Mouse (Mus musculus) myocyte (in vitro differentiated cells): ENCODE measurements around the gene Spata48. TPM values are rescaled to one million over a fixed set of nuclear protein-coding genes. Genes with fewer than 3 reads are reported as not detected.

Experiments
- H3K27me3 ChIP-seq: one replicate; pipeline ENCODE4 v1.6.1; 2011; ENCODE audit not compliant: control insufficient read depth, insufficient read depth, insufficient read length
- H3K36me3 ChIP-seq: one replicate; pipeline ENCODE4 v1.6.1; 2011; ENCODE audit not compliant: control insufficient read depth, insufficient read depth
- H3K4me2 ChIP-seq: one replicate; pipeline ENCODE4 v1.6.1; 2011; ENCODE audit warnings: low read depth, control low read depth
- H3K4me3 ChIP-seq: one replicate; pipeline ENCODE4 v1.5.1; 2011; ENCODE audit warnings: mild to moderate bottlenecking, control low read depth, moderate library complexity
- H3K79me2 ChIP-seq: one replicate; pipeline ENCODE4 v1.6.1; 2011; ENCODE audit not compliant: control insufficient read depth, insufficient read depth
- H3ac ChIP-seq: one replicate; pipeline ENCODE4 v1.6.1; 2011; ENCODE audit not compliant: control insufficient read depth, insufficient read length
- CEBPB ChIP-seq: IDR thresholded peaks from 2 replicates; pipeline ENCODE4 v1.6.1; 2011; ENCODE audit warnings: mild to moderate bottlenecking, moderate library complexity; ENCODE audit not compliant: poor library complexity, insufficient read depth, severe bottlenecking
- E2F4 ChIP-seq: IDR thresholded peaks from one replicate; pipeline ENCODE4 v1.6.1; 2011; ENCODE audit warnings: mild to moderate bottlenecking, control low read depth, moderate library complexity; ENCODE audit not compliant: insufficient read depth
- MAX ChIP-seq: IDR thresholded peaks from one replicate; pipeline ENCODE4 v1.6.1; 2011; ENCODE audit warnings: low read depth, mild to moderate bottlenecking, control low read depth
- MYOD1 ChIP-seq, 3 experiments: IDR thresholded peaks; one replicate each; pipeline ENCODE4 v1.6.1; 2011; ENCODE audit warnings: control low read depth in 2 of 3, low read depth in 2 of 3, mild to moderate bottlenecking in 2 of 3, moderate library complexity in 1 of 3; ENCODE audit not compliant: insufficient read length in 2 of 3, control insufficient read depth in 1 of 3
- MYOG ChIP-seq, 3 experiments: IDR thresholded peaks; one replicate each; pipeline ENCODE4 v1.6.1; 2011; ENCODE audit warnings: control low read depth in 2 of 3, low read depth in 2 of 3, mild to moderate bottlenecking in 2 of 3; ENCODE audit not compliant: insufficient read length in 2 of 3, control insufficient read depth in 1 of 3, insufficient read depth in 1 of 3
- POLR2A ChIP-seq: IDR thresholded peaks from one replicate; pipeline ENCODE4 v1.6.1; 2011; ENCODE audit warnings: low read depth, mild to moderate bottlenecking, control low read depth, moderate library complexity; ENCODE audit not compliant: insufficient read length
- POLR2AphosphoS2 ChIP-seq: IDR thresholded peaks from one replicate; pipeline ENCODE4 v1.6.1; 2011; ENCODE audit warnings: low read depth, control low read depth; ENCODE audit not compliant: insufficient read length
- REST ChIP-seq: IDR thresholded peaks from one replicate; pipeline ENCODE4 v1.6.1; 2011; ENCODE audit warnings: mild to moderate bottlenecking, control low read depth, moderate library complexity; ENCODE audit not compliant: insufficient read depth, insufficient read length
- SRF ChIP-seq: IDR thresholded peaks from one replicate; pipeline ENCODE4 v1.6.1; 2011; ENCODE audit warnings: low read depth; ENCODE audit not compliant: control insufficient read depth, insufficient read length
- TCF12 ChIP-seq: IDR thresholded peaks from one replicate; pipeline ENCODE4 v1.6.1; 2011; ENCODE audit warnings: mild to moderate bottlenecking, control low read depth; ENCODE audit not compliant: poor library complexity, insufficient read depth, severe bottlenecking
- TCF3 ChIP-seq: IDR thresholded peaks from one replicate; pipeline ENCODE4 v1.6.1; 2011; ENCODE audit warnings: low read depth, control low read depth; ENCODE audit not compliant: insufficient read length
- USF1 ChIP-seq: IDR thresholded peaks from one replicate; pipeline ENCODE4 v1.6.1; 2011; ENCODE audit warnings: low read depth, mild to moderate bottlenecking, control low read depth, moderate library complexity
- polyA plus RNA-seq: library from polyadenylated mRNA; unstranded; fragments of >200 nt; fragmentation: generic; extraction: Trizol; gene quantifications from one replicate; pipeline ENCODE4 v1.2.1, GENCODE M21; 2012; ENCODE audit warnings: missing spikeins

The Spata48 gene
- polyA plus RNA-seq = not detected

DNA sequence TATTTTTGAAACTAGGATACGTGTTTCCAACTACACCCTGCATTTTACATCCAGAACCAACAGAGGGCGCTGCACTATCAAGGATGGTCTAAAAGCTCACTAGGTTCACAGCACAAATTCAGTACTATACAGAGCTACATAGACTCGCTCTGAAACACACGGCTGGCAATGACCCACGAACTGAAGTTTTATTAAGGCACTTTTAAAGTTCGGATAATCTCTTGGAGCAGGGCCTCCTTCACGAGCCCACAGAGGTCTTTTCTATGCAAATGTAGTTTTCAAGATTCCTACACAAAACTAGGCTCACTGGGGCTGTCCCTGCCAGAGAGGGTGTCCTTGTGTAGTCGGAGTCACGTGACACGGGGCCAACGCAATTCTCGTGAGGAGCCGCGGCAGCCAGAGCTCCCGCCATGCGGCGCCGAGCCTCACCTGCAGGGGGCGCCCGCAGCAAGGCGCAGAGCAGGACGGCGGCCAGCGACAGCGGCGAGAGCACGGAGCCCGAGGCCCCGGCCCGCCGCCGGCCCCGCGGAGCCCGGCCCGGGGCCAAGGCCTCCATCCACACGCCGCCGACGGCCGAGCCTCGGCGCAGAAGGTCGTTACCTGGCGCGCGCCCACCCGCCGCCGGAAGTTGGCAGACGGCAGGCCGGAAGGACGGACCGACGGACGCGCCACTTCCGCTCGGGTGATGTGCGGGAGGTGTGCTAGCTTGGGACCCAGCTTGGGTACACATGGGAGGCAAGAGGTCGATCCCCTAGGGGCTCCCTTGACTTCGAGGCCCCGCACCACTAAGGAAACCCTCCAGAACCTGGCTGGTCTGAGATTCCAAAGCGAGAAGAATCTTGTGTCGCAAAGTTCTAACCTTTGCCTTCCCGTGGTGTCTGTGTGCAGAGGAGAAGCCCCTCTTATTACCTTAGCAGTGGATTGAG lies at the start of gene Spata48, which contains the start of gene Zpbp:
Spata48 (plus strand) TSS at position 460 of the 926 bp plus-strand sequence.
Zpbp (minus strand) TSS at position 774 of the 926 bp plus-strand sequence.
- H3K4me2 ChIP-seq = no peak within 1 kb of the TSS
- no peaks in the 10 kb centered on the region for H3K36me3 ChIP-seq
- no peak within 1 kb of the TSS for H3ac ChIP-seq
- TF ChIP-seq MYOD1 (IDR thresholded peaks at IDR 0.05; ENCODE audit: control insufficient read depth in 1 of 3, insufficient read length in 2 of 3, low read depth in 2 of 3) (no peak), USF1 (no peak), MAX (no peak), MYOG (IDR thresholded peaks at IDR 0.05; ENCODE audit: control insufficient read depth in 1 of 3, insufficient read depth in 1 of 3, insufficient read length in 2 of 3, low read depth in 2 of 3) (no peak), CEBPB (no peak), TCF12 (no peak), E2F4 (no peak), REST (no peak), POLR2A (no peak), TCF3 (no peak), POLR2AphosphoS2 (no peak), SRF (no peak)
- no peaks in the 10 kb centered on the region for H3K27me3 ChIP-seq
- no peaks in the 10 kb centered on the region for H3K79me2 ChIP-seq
- no peak within 1 kb of the TSS for H3K4me3 ChIP-seq

DNA sequence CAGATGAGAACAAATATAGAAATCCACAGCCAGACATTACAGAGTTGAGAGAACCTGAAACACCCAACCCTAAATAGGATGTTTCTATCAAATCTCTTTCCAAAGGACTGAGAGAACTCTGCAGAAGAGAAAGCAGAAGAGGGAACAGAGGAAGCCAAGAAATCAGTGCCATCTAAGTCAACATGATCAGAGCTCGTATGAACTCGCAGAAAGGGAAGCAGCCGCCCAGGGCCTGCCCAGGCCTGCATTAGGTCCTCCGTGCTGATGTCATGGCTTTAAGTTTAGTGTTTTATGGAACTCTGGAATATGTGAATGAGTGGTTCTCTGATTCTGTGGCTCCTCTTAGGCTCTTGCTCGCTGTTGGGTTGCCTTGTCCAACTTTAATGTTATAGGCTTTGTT lies 47.7 kb upstream of the Spata48 start:
- TF ChIP-seq REST (no peak), USF1 (no peak), MYOD1 (IDR thresholded peaks at IDR 0.05; ENCODE audit: control insufficient read depth in 1 of 3, insufficient read length in 2 of 3, low read depth in 2 of 3) (no peak), MAX (no peak), E2F4 (no peak), POLR2AphosphoS2 (no peak), TCF3 (no peak), MYOG (IDR thresholded peaks at IDR 0.05; ENCODE audit: control insufficient read depth in 1 of 3, insufficient read depth in 1 of 3, insufficient read length in 2 of 3, low read depth in 2 of 3) (no peak), SRF (no peak), TCF12 (no peak), POLR2A (no peak), CEBPB (no peak)
- Histone ChIP-seq H3K4me3 (no peak overlapping the region), H3K79me2 (no peaks in the 10 kb centered on the region), H3ac (no peak overlapping the region), H3K36me3 (no peaks in the 10 kb centered on the region), H3K27me3 (no peaks in the 10 kb centered on the region), H3K4me2 (no peak overlapping the region)

GRCm38 (mm10) chr11:11417356-11417755 lies 44.5 kb upstream of the Spata48 start:
- H3K36me3 ChIP-seq = no peaks in the 10 kb centered on the region
- H3K27me3 ChIP-seq = no peaks in the 10 kb centered on the region
- no peak for TF ChIP-seq POLR2AphosphoS2
- no peak for TF ChIP-seq POLR2A
- TF ChIP-seq REST = no peak
- TF ChIP-seq TCF3 = no peak
- TF ChIP-seq MAX = no peak
- TF ChIP-seq TCF12 = no peak
- TF ChIP-seq E2F4 = no peak
- no peak for TF ChIP-seq MYOD1 (IDR thresholded peaks at IDR 0.05; ENCODE audit: control insufficient read depth in 1 of 3, insufficient read length in 2 of 3, low read depth in 2 of 3)
- TF ChIP-seq USF1 = no peak
- TF ChIP-seq CEBPB = no peak
- TF ChIP-seq SRF = no peak
- no peak for TF ChIP-seq MYOG (IDR thresholded peaks at IDR 0.05; ENCODE audit: control insufficient read depth in 1 of 3, insufficient read depth in 1 of 3, insufficient read length in 2 of 3, low read depth in 2 of 3)
- H3K4me3 ChIP-seq = no peak overlapping the region
- H3K79me2 ChIP-seq = no peaks in the 10 kb centered on the region
- H3ac ChIP-seq = no peak overlapping the region
- H3K4me2 ChIP-seq = no peak overlapping the region

DNA sequence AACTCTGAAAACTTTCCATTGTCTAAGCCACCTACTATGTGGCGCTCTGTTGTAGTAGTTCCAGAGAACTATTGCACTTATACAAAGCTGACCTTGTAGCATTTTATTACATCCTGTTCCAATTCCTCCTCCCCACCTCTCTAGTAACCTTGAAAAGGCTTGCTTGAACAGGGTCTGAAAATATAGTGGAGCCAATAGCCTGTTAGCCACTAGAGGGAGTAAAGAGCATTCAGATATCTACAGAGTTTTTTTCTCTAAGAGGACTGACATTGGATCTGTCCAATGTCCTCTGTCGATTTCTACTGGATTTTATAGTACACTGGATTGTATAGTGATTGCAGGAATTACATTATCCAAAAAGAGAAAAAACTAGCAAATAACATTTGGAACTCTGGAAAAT lies 6.9 kb upstream of the Spata48 start:
- H3K4me2 ChIP-seq = no peak overlapping the region
- TF ChIP-seq CEBPB (no peak), SRF (no peak), E2F4 (no peak), TCF12 (no peak)
- no peak overlapping the region for H3K4me3 ChIP-seq
- no peaks in the 10 kb centered on the region for H3K36me3 ChIP-seq
- no peak overlapping the region for H3ac ChIP-seq
- no peaks in the 10 kb centered on the region for H3K79me2 ChIP-seq
- no peaks in the 10 kb centered on the region for H3K27me3 ChIP-seq
